Mouse (Mus musculus): ENCODE results near the gene Bmpr1a.
A peak's percentile ranks its signal among the peaks of the same experiment; 100 is the strongest.
"Not testable (repeated sequence)": the region's sequence is repeated elsewhere in the genome, so short reads cannot be mapped to it uniquely, and the experiment has no call there.

Gene Bmpr1a

GRCm38 (mm10) chr14:34449807-34450206 is 53.3 kb downstream of the Bmpr1a start:
- no peak for DNase-seq (ENCODE audit: low spot score in 2 of 2)

GRCm38 (mm10) chr14:34448398-34448797 is 54.7 kb downstream of the Bmpr1a start:
- DNase-seq (ENCODE audit: low spot score in 2 of 2): no peak

GRCm38 (mm10) chr14:34447659-34448058 is 55.5 kb downstream of the Bmpr1a start:
- DNase-seq (ENCODE audit: low spot score in 2 of 2): no peak

GRCm38 (mm10) chr14:34446624-34447023 is 56.5 kb downstream of the Bmpr1a start:
- DNase-seq (ENCODE audit: low spot score in 2 of 2): no peak

- DNase-seq (ENCODE audit: low spot score in 2 of 2): no peak
These were observed 57.8 kb downstream of the Bmpr1a start for GRCm38 (mm10) chr14:34445348-34445747.

- no peak for DNase-seq (ENCODE audit: low spot score in 2 of 2)
These were observed 58.2 kb downstream of the Bmpr1a start for GRCm38 (mm10) chr14:34444924-34445323.

- no peak for DNase-seq (ENCODE audit: low spot score in 2 of 2)
These were observed 58.8 kb downstream of the Bmpr1a start for GRCm38 (mm10) chr14:34444368-34444767.

- DNase-seq (ENCODE audit: low spot score in 2 of 2): no peak
These were observed 60.6 kb downstream of the Bmpr1a start for GRCm38 (mm10) chr14:34442531-34442930.

GRCm38 (mm10) chr14:34440526-34441066 is 62.5 kb downstream of the Bmpr1a start:
- no peak for DNase-seq (ENCODE audit: low spot score in 2 of 2)

- no peak for DNase-seq (ENCODE audit: low spot score in 2 of 2)
These were observed 74.1 kb downstream of the Bmpr1a start for GRCm38 (mm10) chr14:34429069-34429468.

GRCm38 (mm10) chr14:34428274-34428673 is 74.9 kb downstream of the Bmpr1a start:
- no peak for DNase-seq (ENCODE audit: low spot score in 2 of 2)

GRCm38 (mm10) chr14:34421078-34421477 is 82.1 kb downstream of the Bmpr1a start:
- DNase-seq (ENCODE audit: low spot score in 2 of 2): no peak

- DNase-seq (ENCODE audit: low spot score in 2 of 2): no peak
These were observed 85.6 kb downstream of the Bmpr1a start for GRCm38 (mm10) chr14:34417501-34417900.

- DNase-seq (ENCODE audit: low spot score in 2 of 2): not testable (repeated sequence)
These were observed 86.2 kb downstream of the Bmpr1a start for GRCm38 (mm10) chr14:34416946-34417345.

- no peak for DNase-seq (ENCODE audit: low spot score in 2 of 2)
These were observed 90.8 kb downstream of the Bmpr1a start for GRCm38 (mm10) chr14:34412164-34412896.

- DNase-seq (ENCODE audit: low spot score in 2 of 2): no peak
These were observed 92.4 kb downstream of the Bmpr1a start for GRCm38 (mm10) chr14:34410716-34411115.

GRCm38 (mm10) chr14:34403424-34403823 is 99.7 kb downstream of the Bmpr1a start:
- DNase-seq (ENCODE audit: low spot score in 2 of 2): no peak

GRCm38 (mm10) chr14:34402871-34403270 is 100.3 kb downstream of the Bmpr1a start:
- DNase-seq (ENCODE audit: low spot score in 2 of 2): no peak

GRCm38 (mm10) chr14:34401135-34401534 is 102.0 kb downstream of the Bmpr1a start:
- peak; percentile 66 to 80 for DNase-seq (ENCODE audit: low spot score in 2 of 2)

GRCm38 (mm10) chr14:34400021-34400420 is 103.1 kb downstream of the Bmpr1a start:
- no peak for DNase-seq (ENCODE audit: low spot score in 2 of 2)

GRCm38 (mm10) chr14:34399301-34399700 is 103.8 kb downstream of the Bmpr1a start:
- DNase-seq (ENCODE audit: low spot score in 2 of 2): no peak

GRCm38 (mm10) chr14:34398901-34399300 is 104.2 kb downstream of the Bmpr1a start:
- no peak for DNase-seq (ENCODE audit: low spot score in 2 of 2)

- DNase-seq (ENCODE audit: low spot score in 2 of 2): no peak
These were observed 105.3 kb downstream of the Bmpr1a start for GRCm38 (mm10) chr14:34397871-34398270.

GRCm38 (mm10) chr14:34393295-34393694 is 109.8 kb downstream of the Bmpr1a start:
- DNase-seq (ENCODE audit: low spot score in 2 of 2): no peak
